Mouse (Mus musculus) thymus, adult 2 months (tissue): ENCODE measurements around the gene Fbxl8.

ENCODE experiments used
- CTCF ChIP-seq: fragments of 200-500 bp; IDR thresholded peaks from 2 replicates; pipeline ENCODE4 v1.5.1; 2012; ENCODE audit warnings: mild to moderate bottlenecking, control low read depth, low read length, moderate library complexity, borderline replicate concordance; ENCODE audit not compliant: control insufficient read depth, poor library complexity, insufficient read depth; ENCODE audit errors: extremely low read depth
- POLR2A ChIP-seq: fragments of 200-500 bp; IDR thresholded peaks from 2 replicates; pipeline ENCODE4 v1.6.1; 2012; ENCODE audit warnings: mild to moderate bottlenecking, low read length, control low read depth, moderate library complexity; ENCODE audit not compliant: control insufficient read depth, poor library complexity, insufficient read depth; ENCODE audit errors: extremely low read depth

- TF ChIP-seq POLR2A (no peak), CTCF (no peak)
Measured at GRCm38 (mm10) chr8:105261326-105261980, 3.0 kb upstream of the Fbxl8 start.
